In genomic region chr7:73374727-73375126, GRCm38 (mm10) we compare ENCODE assay signal across 7 mouse cellular contexts. TPM values are rescaled to one million over a fixed set of nuclear protein-coding genes. Genes with fewer than 3 reads are reported as not detected.
DNase-seq lines count a peak whose midpoint lies in the region; ATAC-seq lines count a peak whose summit lies in the region.

No protein-coding gene starts in this region.

- peaks cover 33% of the 10 kb centered on the region for H3K27me3 ChIP-seq in forebrain, embryonic 12.5 days
- H3K27me3 ChIP-seq in hindbrain, embryonic 10.5 days (ENCODE audit: insufficient read depth, poor library complexity, severe bottlenecking) = peaks cover 58% of the 10 kb centered on the region
- H3K27me3 ChIP-seq in liver, embryonic 12.5 days (replicated peaks) = peaks cover 94% of the 10 kb centered on the region

- H3K9ac ChIP-seq in forebrain, embryonic 12.5 days = peak overlapping the region; percentile 94
- no peak overlapping the region for H3K9ac ChIP-seq in liver, embryonic 12.5 days

- no peaks in the 10 kb centered on the region for H3K36me3 ChIP-seq in forebrain, embryonic 12.5 days (replicated peaks)
- peaks cover 10% of the 10 kb centered on the region; the same call in 1 of the 2 replicates for H3K36me3 ChIP-seq in hindbrain, embryonic 10.5 days
- H3K36me3 ChIP-seq in liver, embryonic 12.5 days = no peaks in the 10 kb centered on the region

- peak; percentile 41 for DNase-seq in right cerebral cortex, adult 18-20 months
- no peak for DNase-seq in right cerebral cortex, adult 2 months (ENCODE audit: low spot score in 2 of 2)
- peak; percentile 73 for DNase-seq in hindbrain, embryonic 10.5 days (ENCODE audit: low spot score)
- DNase-seq in skeletal muscle tissue, adult 2 months (ENCODE audit: low read depth, low spot score) = peak; percentile 79

- peak overlapping the region; percentile 92 for H3K4me2 ChIP-seq in forebrain, embryonic 12.5 days
- H3K4me2 ChIP-seq in liver, embryonic 12.5 days = peak overlapping the region; percentile 69

- H3K4me3 ChIP-seq in forebrain, embryonic 12.5 days (replicated peaks) = peak overlapping the region; percentile 86
- peak overlapping the region; percentile 91 for H3K4me3 ChIP-seq in hindbrain, embryonic 10.5 days
- peak overlapping the region; percentile 50 for H3K4me3 ChIP-seq in liver, embryonic 12.5 days

- WGBS in forebrain, embryonic 12.5 days = under 1% methylated on average over 14 of the region's 14 CpGs
- WGBS in hindbrain, embryonic 10.5 days = 2% methylated on average over 14 of the region's 14 CpGs
- WGBS in liver, embryonic 12.5 days (ENCODE audit: insufficient replicate concordance) = 5% methylated on average over 14 of the region's 14 CpGs

- peak overlapping the region; percentile 95 for H3K27ac ChIP-seq in forebrain, embryonic 12.5 days
- H3K27ac ChIP-seq in hindbrain, embryonic 10.5 days = peak overlapping the region; percentile 98
- no peak overlapping the region for H3K27ac ChIP-seq in liver, embryonic 12.5 days

- no peaks in the 10 kb centered on the region for H3K9me3 ChIP-seq in forebrain, embryonic 12.5 days
- no peaks in the 10 kb centered on the region for H3K9me3 ChIP-seq in hindbrain, embryonic 10.5 days
- no peaks in the 10 kb centered on the region for H3K9me3 ChIP-seq in liver, embryonic 12.5 days (replicated peaks)

- peaks cover 56% of the 10 kb centered on the region for H3K4me1 ChIP-seq in forebrain, embryonic 12.5 days
- H3K4me1 ChIP-seq in hindbrain, embryonic 10.5 days (replicated peaks) = peaks cover 82% of the 10 kb centered on the region
- H3K4me1 ChIP-seq in liver, embryonic 12.5 days = peaks cover 14% of the 10 kb centered on the region

- peak; percentile 76 for ATAC-seq in forebrain, embryonic 12.5 days (ENCODE audit: low FRiP score)
- no peak for ATAC-seq in liver, embryonic 12.5 days
- ATAC-seq in megakaryocyte-erythroid progenitor cell, adult 5-6 weeks (replicated peaks; ENCODE audit: low FRiP score, low TSS enrichment, poor library complexity, severe bottlenecking) = no peak

RNA-seq across cellular contexts. Expression of gene Rgma, which starts 0.6 kb away (rescaled TPM):
- 37.3 and 42.3 TPM in 2 replicates for polyA plus RNA-seq in forebrain, embryonic 12.5 days (2016; fragmentation: Nextera tagmentation; extraction: Ambion mirVana)
- polyA plus RNA-seq in hindbrain, embryonic 10.5 days (2016; fragmentation: Nextera tagmentation; extraction: Ambion mirVana) = 38.4 and 51.1 TPM in 2 replicates
- 0.55 and 0.89 TPM in 2 replicates for polyA plus RNA-seq in liver, embryonic 12.5 days (2016; fragmentation: Nextera tagmentation; extraction: Ambion mirVana)
- total RNA-seq in megakaryocyte-erythroid progenitor cell, adult 5-6 weeks (2014; fragmentation: Nextera tagmentation) = not detected in 2 replicates
- total RNA-seq in megakaryocyte-erythroid progenitor cell, adult 5-6 weeks (2017) = not detected in 2 replicates

Comparison
In these comparisons a context has a peak if more than half of its experiments do, and no peak if none do; other contexts are left out.
1. DNase-seq: peak in right cerebral cortex, adult 18-20 months (single experiment), hindbrain, embryonic 10.5 days (single experiment) and skeletal muscle tissue, adult 2 months (single experiment); none in right cerebral cortex, adult 2 months (0 of 2).
2. RNA of gene Rgma, which starts 0.6 kb away (polyA plus RNA-seq): 38.4 to 51.1 TPM in hindbrain, embryonic 10.5 days and 37.3 to 42.3 TPM in forebrain, embryonic 12.5 days; 0.55 to 0.89 TPM in liver, embryonic 12.5 days; every median in the first group is over 10 times any median in the second.
3. Peak in every context shown above with its lines, with median percentiles within 50 percentile points of each other: H3K4me3 ChIP-seq.